Mouse (Mus musculus) Patski (cell line): ENCODE data around the gene Rps18. TPM values are rescaled to one million over a fixed set of nuclear protein-coding genes. Genes with fewer than 3 reads are reported as not detected.

Experiments used
- ATAC-seq: fragments of 100-300 bp; one replicate; pipeline ENCODE4 v1.8.0; 2021
- CTCF ChIA-PET: fragments of 350-600 bp; sonication (Branson Sonifier 250); formaldehyde crosslinking; loops from one replicate; lab custom pipeline; 2022; ENCODE audit warnings: inconsistent platforms; lab: Charles Lee
- POLR2A ChIA-PET: fragments of 350-600 bp; sonication (Branson Sonifier 250); formaldehyde crosslinking; loops from one replicate; lab custom pipeline; 2022; ENCODE audit warnings: antibody characterized with exemption, inconsistent platforms; lab: Charles Lee
- DNase-seq: peaks from one replicate; pipeline ENCODE4 v3.0.0-alpha.2; 2011; ENCODE audit warnings: low read depth, low spot score
- H3K27me3 ChIP-seq: fragments of 371-371 bp; one replicate; pipeline ENCODE4 v1.5.1; 2021
- CTCF ChIP-seq: fragments of 100-300 bp; IDR thresholded peaks from one replicate; pipeline ENCODE4 v1.5.1; 2021
- in situ Hi-C: fragments of 300-500 bp; cut with MboI; formaldehyde crosslinking; loops from 3 replicates; pipeline ENCODE4 v1.11.1; 2018; ENCODE audit warnings: low pct_unique_long_range_greater_than_20kb, mixed read lengths
- polyA plus RNA-seq: library from polyadenylated mRNA; unstranded; gene quantifications from one replicate; pipeline ENCODE4 v1.2.3, GENCODE M21; 2021

Gene Rps18
- polyA plus RNA-seq, 1 experiment from 2014 or later = 1,854 TPM

DNA sequence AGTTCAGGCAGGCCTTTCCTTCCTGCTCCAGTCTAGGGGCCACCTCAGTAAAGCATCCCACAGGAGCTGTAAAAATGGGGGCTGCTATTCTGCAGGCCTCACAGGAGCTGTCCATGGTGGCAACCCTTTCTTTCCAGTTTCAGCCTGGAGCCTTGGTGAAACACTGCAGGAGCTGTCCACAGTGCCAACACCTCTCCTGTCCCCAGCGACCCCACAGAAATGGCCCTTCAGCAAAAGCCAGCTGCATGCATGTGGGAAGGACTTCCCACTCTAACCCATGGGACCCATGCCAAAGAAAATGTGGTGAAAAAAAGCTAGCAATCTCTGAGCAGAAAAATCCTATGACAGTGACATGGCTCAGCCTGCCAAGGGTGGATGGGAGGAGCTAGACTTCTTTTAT lies 16.9 kb upstream of the Rps18 start:
- CTCF ChIA-PET = interaction anchor here (0.9 to 2.6 kb wide), 5 partner anchors 8 to 82 kb away, joined by 3 to 15 read pairs (median 3); no protein-coding TSS in a partner anchor
- H3K27me3 ChIP-seq = peaks cover 2% of the 10 kb centered on the region
- ATAC-seq = no peak
- DNase-seq = no peak
- POLR2A ChIA-PET = interaction anchor here (1.1 to 1.2 kb wide), 2 partner anchors 16 to 31 kb away, joined by 3 read pairs; partner anchors contain the start of gene Rps18
- no peak for TF ChIP-seq CTCF
- in situ Hi-C loops = loop anchor here (5.0 kb wide), 1 partner anchor 1300 kb away; no protein-coding TSS in a partner anchor

DNA sequence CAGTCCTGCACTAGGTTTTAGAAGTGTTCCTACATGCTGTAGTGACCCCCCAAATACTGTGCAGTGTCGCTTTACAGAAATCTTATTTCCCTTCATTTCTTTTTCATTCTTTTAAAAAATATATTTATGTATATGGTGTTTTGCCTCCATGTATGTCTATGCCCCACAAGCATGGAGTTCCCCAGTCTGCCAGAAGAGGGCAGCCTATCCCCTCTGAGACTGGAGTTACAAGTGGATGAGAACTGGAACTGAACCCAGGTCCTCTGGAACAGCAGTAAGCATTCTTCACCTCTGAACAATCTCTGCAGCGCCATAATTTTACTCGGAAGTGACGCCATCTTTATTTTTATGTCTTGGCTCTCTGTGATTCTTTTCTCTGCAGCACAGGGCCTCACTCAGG lies 13.6 kb upstream of the Rps18 start:
- in situ Hi-C loops = loop anchor here (5.0 to 10.0 kb wide), 2 partner anchors 33 to 1335 kb away; partner anchors contain the start of gene H2-K1
- H3K27me3 ChIP-seq = no peaks in the 10 kb centered on the region
- DNase-seq (no peak), ATAC-seq (no peak)
- CTCF ChIA-PET = interaction anchor here (1.2 to 3.2 kb wide), 4 partner anchors 13 to 34 kb away, joined by 3 to 37 read pairs (median 6); no protein-coding TSS in a partner anchor
- no peak for TF ChIP-seq CTCF
- POLR2A ChIA-PET = no interaction called here

- in situ Hi-C loops = loop anchor here (5.0 to 10.0 kb wide), 2 partner anchors 33 to 1336 kb away; partner anchors contain the start of gene H2-K1
- H3K27me3 ChIP-seq = no peaks in the 10 kb centered on the region
- ChIA-PET CTCF (interaction anchor here (1.2 to 3.2 kb wide), 4 partner anchors 12 to 35 kb away, joined by 3 to 37 read pairs (median 6); no protein-coding TSS in a partner anchor), POLR2A (no interaction called here)
- no peak for DNase-seq
- ATAC-seq = peak; percentile 36
- TF ChIP-seq CTCF = peak; percentile 55
Measured at GRCm38 (mm10) chr17:33968927-33969326, 13.1 kb upstream of the Rps18 start.

- in situ Hi-C loops = loop anchor here (5.0 to 10.0 kb wide), 2 partner anchors 34 to 1336 kb away; partner anchors contain the start of gene H2-K1
- H3K27me3 ChIP-seq = no peaks in the 10 kb centered on the region
- DNase-seq = no peak
- POLR2A ChIA-PET = no interaction called here
- ATAC-seq = peak; percentile 72
- TF ChIP-seq CTCF = no peak
- CTCF ChIA-PET = interaction anchor here (0.6 to 3.2 kb wide), 5 partner anchors 10 to 35 kb away, joined by 3 to 37 read pairs (median 4); no protein-coding TSS in a partner anchor
Measured at GRCm38 (mm10) chr17:33968489-33968888, 12.7 kb upstream of the Rps18 start.

DNA sequence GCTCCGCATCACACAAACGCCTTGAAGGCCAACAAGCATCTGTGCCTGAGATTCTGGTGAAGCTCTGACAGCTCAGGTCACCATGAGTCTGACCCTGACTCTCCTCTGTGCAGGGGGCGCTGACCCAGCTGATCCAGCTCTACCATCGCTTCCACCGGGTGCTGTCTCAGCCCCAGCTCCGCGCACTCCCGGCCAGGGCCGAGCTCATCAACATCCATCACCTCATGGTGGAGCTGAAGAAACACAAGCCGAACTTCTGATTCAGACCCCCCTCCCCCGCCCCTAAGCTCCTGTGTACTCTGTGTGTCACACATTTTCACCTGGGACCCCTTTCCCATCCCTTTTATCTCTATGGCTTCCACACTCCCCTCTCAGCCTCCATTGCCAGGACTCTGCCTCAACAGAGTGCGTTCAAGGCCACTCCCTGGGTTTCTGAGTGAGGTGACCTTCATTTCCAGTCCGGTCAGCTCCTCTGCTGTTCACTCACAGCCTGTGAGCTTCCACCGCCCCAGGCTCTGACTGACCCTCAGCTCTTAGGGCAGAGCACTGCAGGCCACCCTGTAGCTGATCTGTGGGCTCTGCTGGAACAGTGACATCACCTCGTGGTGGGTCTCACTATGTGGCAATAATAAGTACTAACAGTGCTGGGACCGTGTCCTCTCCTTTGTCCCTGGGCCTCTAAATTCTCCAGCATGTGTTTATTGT lies 10.2 kb upstream of the Rps18 start:
- ATAC-seq (no peak), DNase-seq (no peak)
- in situ Hi-C loops = loop anchor here (5.0 to 10.0 kb wide), 2 partner anchors 36 to 1339 kb away; partner anchors contain the start of gene H2-K1
- TF ChIP-seq CTCF = no peak
- no peaks in the 10 kb centered on the region for H3K27me3 ChIP-seq
- CTCF ChIA-PET = interaction anchor here (0.9 to 1.1 kb wide), 3 partner anchors 8 to 26 kb away, joined by 3 to 4 read pairs (median 4); no protein-coding TSS in a partner anchor
- POLR2A ChIA-PET = no interaction called here

GRCm38 (mm10) chr17:33965082-33965845 lies 9.5 kb upstream of the Rps18 start:
- ChIA-PET CTCF (interaction anchor here (1.0 to 1.1 kb wide), 2 partner anchors 17 to 27 kb away, joined by 3 to 4 read pairs; no protein-coding TSS in a partner anchor), POLR2A (no interaction called here)
- ATAC-seq = no peak
- no peak for TF ChIP-seq CTCF
- no peaks in the 10 kb centered on the region for H3K27me3 ChIP-seq
- in situ Hi-C loops = loop anchor here (5.0 to 10.0 kb wide), 2 partner anchors 37 to 1340 kb away; partner anchors contain the start of gene H2-K1
- DNase-seq = no peak

- in situ Hi-C loops = loop anchor here (10.0 kb wide), 1 partner anchor 1342 kb away; no protein-coding TSS in a partner anchor
- ChIA-PET POLR2A (no interaction called here), CTCF (interaction anchor here (0.8 kb wide), 1 partner anchor 41 kb away, joined by 3 read pairs; no protein-coding TSS in a partner anchor)
- no peak for DNase-seq
- H3K27me3 ChIP-seq = no peaks in the 10 kb centered on the region
- no peak for TF ChIP-seq CTCF
- ATAC-seq = no peak
Measured at GRCm38 (mm10) chr17:33962876-33963275, 7.1 kb upstream of the Rps18 start.

- in situ Hi-C loops = loop anchor here (10.0 kb wide), 1 partner anchor 1345 kb away; no protein-coding TSS in a partner anchor
- CTCF ChIA-PET = no interaction called here
Measured at GRCm38 (mm10) chr17:33959948-33960347, 4.1 kb upstream of the Rps18 start.

GRCm38 (mm10) chr17:33959135-33959534 lies 3.3 kb upstream of the Rps18 start:
- in situ Hi-C loops = no loop called here
- ChIA-PET POLR2A (no interaction called here), CTCF (interaction anchor here (1.1 kb wide), 1 partner anchor 23 kb away, joined by 3 read pairs; no protein-coding TSS in a partner anchor)
- TF ChIP-seq CTCF = no peak
- DNase-seq (no peak), ATAC-seq (no peak)
- H3K27me3 ChIP-seq = no peaks in the 10 kb centered on the region

More at GRCm38 (mm10) chr17:33959948-33960347, 4.1 kb upstream of the Rps18 start:
- no peaks in the 10 kb centered on the region for H3K27me3 ChIP-seq
- DNase-seq (no peak), ATAC-seq (no peak)
- POLR2A ChIA-PET = no interaction called here
- TF ChIP-seq CTCF = no peak

- no peak for DNase-seq
Measured at GRCm38 (mm10) chr17:33958451-33958850, 2.6 kb upstream of the Rps18 start.

More at GRCm38 (mm10) chr17:33958451-33958850, 2.6 kb upstream of the Rps18 start:
- ATAC-seq = no peak
- in situ Hi-C loops = no loop called here
- no peaks in the 10 kb centered on the region for H3K27me3 ChIP-seq
- ChIA-PET POLR2A (no interaction called here), CTCF (interaction anchor here (1.0 to 1.3 kb wide), 3 partner anchors 8 to 24 kb away, joined by 3 to 4 read pairs (median 3); no protein-coding TSS in a partner anchor)
- no peak for TF ChIP-seq CTCF
